Mouse (Mus musculus) heart, adult 11 months (tissue): ENCODE measurements around the gene Thoc5.

Source experiments
- DNase-seq: peaks from one replicate; pipeline ENCODE4 v3.0.0; 2022

Thoc5 gene

GRCm38 (mm10) chr11:4916068-4916467 is 20.9 kb downstream of the Thoc5 start:
- no peak for DNase-seq

DNA sequence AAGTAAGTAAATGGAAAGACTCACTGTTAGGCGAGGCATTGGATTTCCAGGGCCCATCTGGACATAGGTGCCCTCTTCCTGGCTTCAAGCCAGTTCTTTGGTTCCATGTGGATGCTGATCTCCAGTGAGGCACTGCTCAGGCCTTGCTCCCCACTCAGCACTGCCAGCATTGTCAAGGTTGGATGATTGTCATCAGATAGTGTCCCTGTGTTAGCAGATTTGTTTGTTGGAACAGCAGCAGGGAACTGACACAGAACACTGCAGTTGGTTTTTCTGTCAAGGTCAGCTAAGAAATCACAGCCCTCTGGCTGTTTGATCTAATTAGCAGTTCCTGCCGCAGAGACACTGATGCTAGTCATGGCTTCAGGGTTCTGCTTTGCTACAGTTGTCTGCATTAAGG is 26.2 kb downstream of the Thoc5 start:
- no peak for DNase-seq

- DNase-seq = peak; percentile 91
These were observed 26.6 kb downstream of the Thoc5 start for GRCm38 (mm10) chr11:4921751-4922150.

DNA sequence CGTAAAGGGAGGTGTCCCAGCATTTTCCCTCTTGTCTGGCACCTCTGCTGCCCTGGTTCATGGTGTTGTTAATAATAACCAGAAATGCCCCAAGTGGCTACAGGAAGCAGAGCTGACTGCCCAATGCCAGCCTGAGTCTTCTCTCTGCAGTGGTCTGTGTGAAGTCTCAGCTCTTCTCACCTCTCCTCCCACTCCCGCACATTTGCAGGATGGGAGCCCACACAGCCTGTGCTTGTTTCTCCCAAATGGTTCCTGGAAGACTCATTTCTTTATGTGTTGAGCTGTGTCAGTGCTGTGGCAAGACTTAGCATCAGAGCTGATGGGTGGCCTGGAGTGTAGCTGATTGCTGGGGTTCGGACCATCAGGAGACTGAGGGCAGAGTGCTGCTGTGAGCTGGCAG is 32.1 kb downstream of the Thoc5 start:
- no peak for DNase-seq

DNA sequence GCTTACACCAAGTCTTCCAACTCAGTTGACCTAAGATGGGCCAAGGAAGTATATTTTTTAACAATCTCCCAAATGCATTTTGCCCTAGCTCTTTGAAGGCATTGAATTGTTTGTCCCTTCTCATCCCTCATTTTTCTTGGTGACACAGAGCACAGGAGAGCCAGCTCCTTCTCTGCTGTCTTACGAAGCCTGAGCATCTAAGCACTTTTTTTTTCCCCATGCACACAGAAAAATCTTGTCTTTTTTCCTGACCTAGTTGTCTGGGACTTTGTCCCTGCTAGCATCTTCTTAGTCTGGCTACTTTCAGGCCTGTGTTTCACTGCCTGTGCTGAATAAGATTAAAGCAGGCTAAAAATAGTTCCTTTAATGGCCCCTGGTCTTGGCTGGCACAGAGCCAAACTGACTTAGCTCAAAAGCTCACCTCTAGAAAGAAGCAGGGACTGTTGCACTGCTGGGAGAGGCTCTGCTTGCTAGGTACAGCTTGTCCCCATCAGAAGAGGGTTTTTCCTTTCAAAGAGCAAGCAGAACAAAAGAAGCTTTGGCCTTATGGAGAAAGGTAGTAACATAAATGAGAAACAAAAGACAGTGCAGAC is 36.0 kb downstream of the Thoc5 start:
- DNase-seq = no peak

DNA sequence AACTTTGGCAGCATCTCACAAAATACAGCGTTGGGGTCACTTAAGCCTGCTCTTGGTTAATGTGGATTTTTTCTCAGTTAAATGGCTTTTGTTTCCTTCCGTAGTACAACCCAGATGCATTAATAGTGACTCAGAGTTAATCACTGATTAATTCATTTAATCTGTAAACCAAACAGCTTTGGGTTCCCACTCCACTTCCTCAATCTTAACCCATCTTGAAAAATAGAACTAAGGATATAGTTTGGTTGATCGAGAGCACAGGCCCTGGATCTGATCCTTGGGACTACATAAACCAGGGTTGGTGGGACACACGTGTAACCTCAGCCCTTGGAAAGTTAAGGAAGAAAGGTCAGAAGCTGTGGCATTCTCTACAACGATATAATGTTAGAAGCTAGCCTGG is 41.1 kb downstream of the Thoc5 start:
- no peak for DNase-seq

- DNase-seq = no peak
These were observed 51.4 kb downstream of the Thoc5 start for GRCm38 (mm10) chr11:4946530-4946929.

DNA sequence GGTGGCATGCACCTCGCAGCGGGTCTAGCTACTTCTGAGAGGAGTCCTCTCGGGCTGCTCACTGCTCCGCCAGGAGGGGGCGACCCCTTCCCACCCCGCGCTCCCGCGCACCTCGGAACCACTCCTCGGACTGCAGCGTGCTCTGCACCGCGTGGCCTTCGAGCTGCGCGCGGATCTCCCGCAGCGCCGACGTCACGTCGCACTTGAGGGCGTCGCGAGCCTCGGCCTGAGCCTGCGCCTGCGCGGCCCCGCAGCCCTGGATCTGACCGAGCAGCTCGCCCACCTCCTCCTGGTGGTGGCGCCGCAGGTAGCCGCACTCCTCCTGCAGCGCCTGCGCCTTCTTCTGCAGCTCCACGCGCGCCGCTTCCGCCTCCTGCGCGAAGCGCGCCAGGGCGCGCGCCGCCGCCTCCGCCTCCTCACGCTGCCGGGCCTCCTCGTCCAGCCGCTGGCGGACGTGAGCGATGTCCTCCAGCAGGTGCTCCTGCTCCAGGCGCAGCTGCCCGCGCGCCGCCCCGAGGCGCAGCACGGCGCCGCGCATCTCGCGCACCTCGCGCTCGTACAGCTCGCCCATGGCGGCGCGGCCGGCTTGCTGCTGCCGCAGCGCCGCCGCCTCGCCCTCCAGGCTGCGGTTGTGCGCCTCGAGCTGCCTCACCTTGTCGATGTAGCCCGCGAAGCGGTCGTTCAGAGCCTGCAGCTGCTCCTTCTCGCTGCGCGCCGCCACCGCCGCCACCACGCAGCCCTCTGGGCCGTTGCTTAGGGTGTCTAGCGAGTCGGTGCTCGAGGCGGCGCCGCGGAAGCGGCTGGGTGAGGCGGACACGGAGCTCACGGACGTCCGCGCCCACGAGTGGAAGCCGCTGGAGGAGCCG is 52.1 kb downstream of the Thoc5 start:
- DNase-seq = no peak

DNA sequence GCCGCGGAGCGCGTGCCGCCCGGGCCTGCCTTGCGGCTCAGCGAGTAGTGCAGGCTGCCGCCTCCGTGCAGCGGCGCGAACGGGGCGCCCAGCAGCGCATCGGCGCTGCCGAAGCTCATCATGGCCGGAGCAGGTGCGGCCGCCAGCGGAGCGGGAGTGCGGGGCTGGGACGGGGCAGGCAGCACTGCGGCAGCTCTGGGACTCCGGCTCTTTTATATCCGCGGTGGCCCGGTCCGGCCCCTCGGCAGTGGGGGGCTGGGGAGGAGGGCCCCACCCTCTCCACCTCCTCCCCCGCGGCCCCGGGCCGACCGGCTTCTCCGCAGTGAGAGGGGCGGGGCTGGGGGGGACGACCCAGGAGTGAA is 52.7 kb downstream of the Thoc5 start, which contains the start of gene Nefh:
Gene Nefh (minus strand): TSS at position 252 of the 362 bp plus-strand sequence.
- no peak for DNase-seq

DNA sequence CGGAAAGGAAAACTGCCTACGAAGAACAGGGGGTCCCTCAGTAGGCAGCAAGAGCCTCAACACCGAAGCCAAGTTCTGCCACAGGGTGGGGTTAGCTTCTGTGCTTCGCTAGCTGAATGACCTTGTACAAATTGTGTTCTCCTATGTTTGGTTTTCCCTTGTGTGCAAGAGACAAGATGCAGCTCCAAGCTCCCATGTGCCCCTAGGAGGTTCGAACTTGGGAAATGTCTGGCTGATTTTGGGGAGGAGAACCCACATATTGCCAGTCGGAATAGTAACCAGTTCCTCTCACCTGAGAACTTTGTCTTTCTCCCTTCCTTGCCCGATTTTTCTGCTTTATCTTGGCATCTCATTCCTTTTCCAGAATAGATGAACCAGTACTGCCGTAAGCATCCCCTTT is 53.7 kb downstream of the Thoc5 start:
- DNase-seq = no peak

DNA sequence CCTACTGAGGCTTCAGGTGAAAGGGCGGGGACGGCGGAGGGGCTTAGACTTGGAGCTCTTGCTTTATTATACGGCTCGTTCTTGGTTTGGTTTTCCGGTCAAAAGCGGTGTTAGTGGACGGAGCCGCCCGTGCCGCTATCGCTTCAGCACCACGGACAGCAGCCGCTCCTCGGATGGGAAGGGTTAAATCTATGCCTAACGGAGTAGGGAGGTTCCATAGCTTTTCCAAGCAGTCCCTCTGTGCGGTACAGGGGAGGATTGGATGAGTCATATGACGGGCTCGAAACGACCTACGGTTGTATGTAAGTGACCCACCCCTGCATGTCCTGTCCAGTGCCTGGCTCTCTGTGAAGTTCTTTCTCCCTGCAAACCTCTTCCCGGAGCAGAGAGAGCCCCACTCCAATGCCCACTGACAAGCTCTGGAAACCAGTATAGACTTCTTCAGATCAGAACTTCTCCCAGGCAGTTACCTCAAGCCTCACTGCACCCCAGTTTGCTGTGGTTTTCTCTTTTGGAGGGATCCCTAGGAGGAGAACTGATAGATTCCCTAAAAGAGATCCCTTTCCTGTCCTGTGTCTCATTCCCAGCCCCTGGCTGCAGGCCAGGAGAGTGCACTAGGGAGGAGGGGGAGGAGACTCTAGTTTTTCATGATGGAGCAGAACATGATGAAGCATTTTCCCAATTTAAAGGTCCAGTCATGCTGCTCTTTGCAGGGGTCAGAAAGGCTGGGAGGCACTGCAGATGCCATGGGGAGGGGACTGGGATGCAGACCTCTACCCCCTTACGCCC is 54.3 kb downstream of the Thoc5 start:
- DNase-seq = no peak

- no peak for DNase-seq
These were observed 58.3 kb downstream of the Thoc5 start for GRCm38 (mm10) chr11:4953401-4953800.

GRCm38 (mm10) chr11:4953918-4954317 is 58.8 kb downstream of the Thoc5 start:
- no peak for DNase-seq

DNA sequence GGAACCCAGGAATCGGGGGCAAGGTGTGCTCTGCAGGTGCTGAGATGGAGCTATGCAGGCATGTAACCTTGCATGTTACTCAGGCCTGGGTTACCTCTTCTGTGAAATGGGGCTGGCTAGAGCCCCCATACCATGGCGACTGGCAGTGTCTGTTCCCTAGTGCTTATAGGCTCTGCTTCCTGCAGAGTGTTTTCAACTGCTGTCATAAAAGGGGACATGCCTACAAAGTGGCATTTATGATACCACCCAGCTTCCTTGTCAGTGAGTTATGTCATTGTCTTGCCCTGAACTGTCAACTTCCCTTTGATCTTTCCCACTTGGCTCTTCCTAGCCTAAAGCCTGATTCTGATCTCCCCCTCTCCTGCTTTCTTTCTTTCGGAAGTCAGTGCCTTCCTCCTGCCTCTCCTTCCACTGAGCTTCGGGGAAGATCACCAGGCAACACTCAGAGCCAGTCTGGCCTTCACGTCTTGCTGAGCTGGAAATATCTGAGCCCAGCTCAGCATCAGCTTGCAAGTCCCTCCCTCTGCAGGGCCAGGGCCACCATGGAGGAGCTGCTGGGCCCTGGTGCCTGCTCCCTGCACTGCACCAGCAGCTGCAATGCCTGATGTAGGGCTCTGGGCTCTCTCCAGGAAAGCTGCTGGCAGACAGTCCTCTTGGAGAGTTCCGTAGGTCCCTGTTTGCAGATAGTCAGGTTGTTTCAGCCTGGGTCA is 68.1 kb downstream of the Thoc5 start:
- DNase-seq = no peak

GRCm38 (mm10) chr11:4966325-4966724 is 71.2 kb downstream of the Thoc5 start:
- no peak for DNase-seq

DNA sequence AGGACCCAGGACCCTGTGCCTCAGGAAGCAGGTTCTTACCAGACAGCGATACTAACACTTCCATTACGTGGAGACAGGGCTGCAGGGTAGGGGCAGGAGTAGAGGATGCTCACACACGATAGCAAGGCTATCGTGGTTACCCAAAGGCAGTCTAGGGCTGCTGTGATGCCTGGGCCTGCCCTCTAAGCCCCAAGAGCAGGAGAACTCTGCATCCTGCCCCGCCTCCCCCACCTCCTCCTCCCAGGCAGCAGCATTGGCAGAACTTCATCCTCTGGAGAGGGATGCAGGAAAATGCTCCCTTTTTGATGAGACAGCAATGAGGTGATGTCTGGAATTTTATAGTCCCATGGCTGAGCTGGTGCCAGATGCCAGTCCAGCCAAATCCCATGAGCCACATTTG is 71.8 kb downstream of the Thoc5 start:
- no peak for DNase-seq

DNA sequence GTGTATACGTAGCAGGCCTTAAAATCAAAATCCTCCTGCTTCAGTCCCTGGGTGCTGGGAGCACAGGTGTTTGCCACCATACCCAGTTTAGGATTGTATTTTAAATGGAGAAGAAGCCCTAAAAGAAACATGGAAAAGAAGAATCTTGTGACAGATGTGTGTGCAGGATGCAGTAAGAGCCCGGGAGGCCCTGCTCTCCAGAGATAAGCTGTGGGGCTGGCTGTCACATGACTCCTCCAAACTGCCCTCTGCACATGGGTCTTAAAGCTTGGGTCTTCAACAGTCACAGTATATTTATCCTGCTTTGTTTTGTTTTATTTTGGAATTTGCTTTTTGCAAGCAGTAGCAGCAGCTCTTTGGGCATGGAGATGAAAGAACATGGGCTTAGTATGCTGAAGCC is 72.4 kb downstream of the Thoc5 start:
- DNase-seq = no peak

DNA sequence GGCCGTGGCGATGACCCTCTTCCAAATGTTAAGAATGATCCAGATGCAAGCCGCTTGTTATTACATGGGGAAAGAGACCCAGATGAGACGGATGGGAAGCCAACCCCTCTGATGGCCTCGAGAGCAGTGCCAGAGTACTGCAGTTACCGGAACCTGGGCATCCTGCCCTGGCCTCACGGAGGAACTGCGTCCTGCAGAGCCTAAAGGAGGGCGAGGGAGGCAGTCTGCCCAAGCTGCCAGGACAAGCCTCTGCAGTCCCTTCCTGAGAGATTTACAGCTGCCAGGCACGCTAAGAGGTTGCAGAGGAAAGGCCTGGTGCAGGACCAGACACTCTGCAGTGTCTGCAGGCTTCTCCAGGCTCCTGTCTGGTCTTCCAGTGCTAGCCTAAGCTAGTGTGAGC is 73.3 kb downstream of the Thoc5 start:
- no peak for DNase-seq

GRCm38 (mm10) chr11:4972967-4973870 is 78.1 kb downstream of the Thoc5 start:
- DNase-seq = peak; percentile 91

GRCm38 (mm10) chr11:4973871-4974256 is 78.7 kb downstream of the Thoc5 start:
- no peak for DNase-seq

DNA sequence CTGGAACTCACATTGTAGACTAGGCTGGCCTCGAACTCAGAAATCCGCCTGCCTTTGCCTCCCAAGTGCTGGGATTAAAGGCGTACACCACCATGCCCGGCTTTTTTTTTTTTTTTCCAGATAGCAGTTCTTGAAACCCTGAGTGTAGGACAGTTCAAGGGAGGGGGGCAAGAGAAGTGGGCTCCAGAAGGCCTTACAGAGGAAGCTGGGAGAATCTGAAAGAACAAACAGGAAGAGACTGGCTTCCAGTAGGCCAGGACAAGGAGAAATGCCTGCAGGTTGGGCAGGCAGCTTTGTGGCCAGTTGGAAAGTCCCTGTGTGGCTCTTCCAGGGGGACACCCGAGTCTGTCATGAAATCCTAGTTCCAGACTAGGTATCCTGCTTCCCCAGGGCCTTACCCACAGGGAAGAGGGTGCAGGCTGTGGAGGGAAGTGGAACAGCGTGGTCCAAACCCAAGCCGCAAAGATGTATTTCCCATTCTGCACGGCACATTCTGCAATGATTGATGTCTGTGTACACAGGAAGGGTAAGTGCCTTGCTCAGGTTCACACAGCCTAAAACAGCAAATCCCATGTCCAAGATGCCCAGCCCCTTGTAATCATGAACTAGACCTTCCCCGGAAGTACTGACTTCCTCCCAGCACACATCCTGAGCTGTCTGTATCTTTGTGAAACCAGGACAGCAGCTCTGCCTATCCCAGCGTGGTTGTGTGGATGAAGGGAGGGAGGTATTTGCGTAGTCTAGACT is 79.4 kb downstream of the Thoc5 start:
- DNase-seq = no peak
